Mouse (Mus musculus) CH12.LX (cell line): Measurements from ENCODE around the gene Pip5k1b. TPM values are rescaled to one million over a fixed set of nuclear protein-coding genes. Genes with fewer than 3 reads are reported as not detected.

Experiments used
- DNase-seq: peaks from one replicate; pipeline ENCODE4 v3.0.0-alpha.2; 2013; ENCODE audit errors: extremely low read depth
- H3K27ac ChIP-seq: 2 replicates; pipeline ENCODE4 v1.5.1; 2012; ENCODE audit warnings: low read depth, mild to moderate bottlenecking, control low read depth, moderate library complexity; ENCODE audit not compliant: insufficient read depth
- H3K27me3 ChIP-seq: replicated peaks from 2 replicates; pipeline ENCODE3; 2012; ENCODE audit warnings: inconsistent platforms
- H3K36me3 ChIP-seq, 2 experiments: replicated peaks in 1 of 2; 2 replicates each; pipeline versions ENCODE3 to v1.6.1; 2012; ENCODE audit warnings: inconsistent platforms in 1 of 2, low read length in 1 of 2, mild to moderate bottlenecking in 1 of 2, mixed read lengths in 1 of 2, moderate library complexity in 1 of 2; ENCODE audit not compliant: control insufficient read depth in 1 of 2, insufficient read depth in 1 of 2
- H3K4me1 ChIP-seq, 2 experiments: 2 replicates each; pipeline ENCODE4 v1.6.1; 2012; ENCODE audit warnings: inconsistent platforms in 1 of 2, moderate library complexity in 1 of 2; ENCODE audit not compliant: insufficient read depth in 2 of 2, control insufficient read depth in 1 of 2
- H3K4me2 ChIP-seq: 2 replicates; pipeline ENCODE4 v1.6.1; 2012; ENCODE audit warnings: low read depth, mild to moderate bottlenecking, control low read depth; ENCODE audit not compliant: poor library complexity, insufficient read depth, severe bottlenecking
- H3K4me3 ChIP-seq, 3 experiments: fragments of 150-350 bp in 1 of 3; sonication (generic) in 1 of 3; replicated peaks in 1 of 3; 2 replicates each; pipeline versions ENCODE3 to v1.5.1; 2011 to 2012; ENCODE audit warnings: low read depth in 2 of 3, low read length in 2 of 3, mild to moderate bottlenecking in 2 of 3, moderate library complexity in 2 of 3, control low read depth in 1 of 3, improper control_type of control experiment in 1 of 3, inconsistent platforms in 1 of 3, mixed read lengths in 1 of 3; ENCODE audit not compliant: poor library complexity in 1 of 3
- H3K79me2 ChIP-seq: replicated peaks from 2 replicates; pipeline ENCODE4 v1.6.1; 2012; ENCODE audit warnings: mild to moderate bottlenecking, moderate library complexity; ENCODE audit not compliant: control insufficient read depth, poor library complexity, insufficient read depth, severe bottlenecking; ENCODE audit errors: extremely low read depth
- H3K9ac ChIP-seq: 2 replicates; pipeline ENCODE4 v1.6.1; 2012; ENCODE audit warnings: low read depth, mild to moderate bottlenecking, control low read depth, moderate library complexity; ENCODE audit not compliant: insufficient read depth
- H3K9me3 ChIP-seq: replicated peaks from 2 replicates; pipeline ENCODE3; 2012; ENCODE audit warnings: low read length, inconsistent platforms, mixed read lengths
- BHLHE40 ChIP-seq: IDR thresholded peaks from 2 replicates; pipeline ENCODE4 v1.6.1; 2011; ENCODE audit warnings: mild to moderate bottlenecking, low read depth, low read length, improper control_type of control experiment
- CHD1 ChIP-seq: IDR thresholded peaks from 2 replicates; pipeline ENCODE4 v1.6.1; 2012; ENCODE audit warnings: low read depth, low read length, improper control_type of control experiment, inconsistent platforms
- CHD2 ChIP-seq: IDR thresholded peaks from 2 replicates; pipeline ENCODE4 v1.6.1; 2011; ENCODE audit warnings: low read length, improper control_type of control experiment
- E2F4 ChIP-seq: IDR thresholded peaks from 2 replicates; pipeline ENCODE4 v1.6.1; 2011; ENCODE audit warnings: low read depth, low read length, improper control_type of control experiment; ENCODE audit not compliant: insufficient replicate concordance
- ELF1 ChIP-seq: IDR thresholded peaks from 2 replicates; pipeline ENCODE4 v1.6.1; 2014; ENCODE audit warnings: low read depth, mild to moderate bottlenecking, inconsistent platforms, low read length, improper control_type of control experiment
- EP300 ChIP-seq: IDR thresholded peaks from 2 replicates; pipeline ENCODE4 v1.6.1; 2011; ENCODE audit warnings: low read length, improper control_type of control experiment
- ETS1 ChIP-seq: conservative IDR thresholded peaks from 2 replicates; pipeline ENCODE4 v1.6.1; 2012; ENCODE audit warnings: low read depth, mild to moderate bottlenecking, inconsistent platforms, low read length, improper control_type of control experiment, moderate library complexity
- GABPA ChIP-seq: IDR thresholded peaks from 2 replicates; pipeline ENCODE4 v1.6.1; 2012; ENCODE audit warnings: low read depth, low read length, improper control_type of control experiment, inconsistent platforms; ENCODE audit not compliant: insufficient replicate concordance
- HCFC1 ChIP-seq: IDR thresholded peaks from 2 replicates; pipeline ENCODE4 v1.6.1; 2012; ENCODE audit warnings: low read depth, mild to moderate bottlenecking, inconsistent platforms, low read length, improper control_type of control experiment
- JUND ChIP-seq: conservative IDR thresholded peaks from 2 replicates; pipeline ENCODE4 v1.6.1; 2011; ENCODE audit warnings: low read depth, low read length, improper control_type of control experiment
- MAFK ChIP-seq: IDR thresholded peaks from 2 replicates; pipeline ENCODE4 v1.6.1; 2011; ENCODE audit warnings: low read length, improper control_type of control experiment; ENCODE audit not compliant: insufficient replicate concordance
- MAX ChIP-seq: IDR thresholded peaks from 2 replicates; pipeline ENCODE4 v1.6.1; 2011; ENCODE audit warnings: low read length, improper control_type of control experiment
- MAZ ChIP-seq: IDR thresholded peaks from 2 replicates; pipeline ENCODE4 v1.6.1; 2012; ENCODE audit warnings: low read depth, mild to moderate bottlenecking, inconsistent platforms, low read length, improper control_type of control experiment, moderate library complexity
- MEF2A ChIP-seq: IDR thresholded peaks from 2 replicates; pipeline ENCODE4 v1.6.1; 2014; ENCODE audit warnings: low read depth, mild to moderate bottlenecking, inconsistent platforms, low read length, improper control_type of control experiment, borderline replicate concordance
- MYC ChIP-seq: IDR thresholded peaks from 2 replicates; pipeline ENCODE4 v1.6.1; 2011; ENCODE audit warnings: low read depth, mild to moderate bottlenecking, improper control_type of control experiment, low read length
- NELFE ChIP-seq: IDR thresholded peaks from 2 replicates; pipeline ENCODE4 v1.6.1; 2011; ENCODE audit warnings: low read depth, low read length, improper control_type of control experiment
- NRF1 ChIP-seq: IDR thresholded peaks from 2 replicates; pipeline ENCODE4 v1.6.1; 2014; ENCODE audit warnings: low read depth, mild to moderate bottlenecking, inconsistent platforms, low read length, improper control_type of control experiment, moderate library complexity
- POLR2A ChIP-seq: IDR thresholded peaks from 2 replicates; pipeline ENCODE4 v1.6.1; 2011; ENCODE audit warnings: low read depth, mild to moderate bottlenecking, improper control_type of control experiment, low read length
- SIN3A ChIP-seq: IDR thresholded peaks from 2 replicates; pipeline ENCODE4 v1.6.1; 2012; ENCODE audit warnings: low read length, improper control_type of control experiment, inconsistent platforms
- TBP ChIP-seq: conservative IDR thresholded peaks from 2 replicates; pipeline ENCODE4 v1.6.1; 2011; ENCODE audit warnings: low read depth, low read length, improper control_type of control experiment
- TCF12 ChIP-seq: IDR thresholded peaks from 2 replicates; pipeline ENCODE4 v1.6.1; 2014; ENCODE audit warnings: low read depth, mild to moderate bottlenecking, inconsistent platforms, low read length, improper control_type of control experiment
- UBTF ChIP-seq: IDR thresholded peaks from 2 replicates; pipeline ENCODE4 v1.6.1; 2012; ENCODE audit warnings: low read depth, mild to moderate bottlenecking, inconsistent platforms, low read length, improper control_type of control experiment, moderate library complexity
- USF2 ChIP-seq: conservative IDR thresholded peaks from 2 replicates; pipeline ENCODE4 v1.6.1; 2011; ENCODE audit warnings: low read depth, low read length, improper control_type of control experiment
- ZKSCAN1 ChIP-seq: IDR thresholded peaks from 2 replicates; pipeline ENCODE4 v1.6.1; 2012; ENCODE audit warnings: low read depth, inconsistent platforms, low read length, improper control_type of control experiment, borderline replicate concordance
- ZNF384 ChIP-seq: IDR thresholded peaks from 2 replicates; pipeline ENCODE4 v1.6.1; 2012; ENCODE audit warnings: low read depth, low read length, improper control_type of control experiment, inconsistent platforms
- dilution Hi-C: fragments of 300-500 bp; cut with MboI; formaldehyde crosslinking; loops from 2 replicates; pipeline ENCODE4 v1.14.3; 2020; ENCODE audit warnings: low sequenced_read_pairs; ENCODE audit not compliant: extremely low pct_unique_long_range_greater_than_20kb, extremely low pct_ligation_motif_present
- in situ Hi-C: fragments of 300-500 bp; cut with MboI; formaldehyde crosslinking; loops from 3 replicates; pipeline ENCODE4 v1.14.3; 2019; ENCODE audit warnings: low sequenced_read_pairs, low pct_ligation_motif_present, low pct_unique_long_range_greater_than_20kb, mixed read lengths
- polyA plus RNA-seq: library from polyadenylated mRNA; unstranded; fragments of >175 nt; gene quantifications from 2 replicates; pipeline ENCODE4 v1.2.1, GENCODE M21; 2012; ENCODE audit warnings: low read depth; ENCODE audit not compliant: insufficient read length
- total RNA-seq, 2 experiments: library from RNA; depleted of rRNA; stranded (reverse); fragments of 300-350 nt in 1 of 2; fragments of >200 nt in 1 of 2; gene quantifications; 2 replicates each; pipeline ENCODE4 v1.2.3; 2012 to 2014

Gene Pip5k1b
- total and polyA plus RNA-seq, 3 experiments: 1.7 to 2.9 (median 2.0) TPM

GRCm38 (mm10) chr19:24538181-24538580 is 17.5 kb downstream of the Pip5k1b start:
- H3K27me3 ChIP-seq: no peaks in the 10 kb centered on the region
- no peak for DNase-seq
- no peak overlapping the region for H3K4me3 ChIP-seq
- no peaks in the 10 kb centered on the region for H3K36me3 ChIP-seq
- no peak for TF ChIP-seq POLR2A
- TF ChIP-seq NRF1: no peak
- no peak for TF ChIP-seq TBP
- TF ChIP-seq JUND: no peak
- no peak for TF ChIP-seq MAZ
- TF ChIP-seq MAX: no peak
- TF ChIP-seq HCFC1: no peak
- no peak for TF ChIP-seq GABPA
- H3K27ac ChIP-seq: no peak overlapping the region
- no peaks in the 10 kb centered on the region for H3K79me2 ChIP-seq
- H3K4me2 ChIP-seq: no peak overlapping the region
- in situ Hi-C loops (no loop called here), dilution Hi-C loops (no loop called here)
- no peaks in the 10 kb centered on the region for H3K9me3 ChIP-seq
- H3K4me1 ChIP-seq: no peaks in the 10 kb centered on the region
- H3K9ac ChIP-seq: no peak overlapping the region

- H3K9ac ChIP-seq: no peak overlapping the region
- no peaks in the 10 kb centered on the region for H3K27me3 ChIP-seq
- dilution Hi-C loops: no loop called here
- in situ Hi-C loops: no loop called here
- no peaks in the 10 kb centered on the region for H3K9me3 ChIP-seq
- H3K36me3 ChIP-seq: no peaks in the 10 kb centered on the region
- no peak for TF ChIP-seq EP300
- no peak for TF ChIP-seq CHD2
- TF ChIP-seq NRF1: no peak
- TF ChIP-seq UBTF: no peak
- TF ChIP-seq USF2: no peak
- TF ChIP-seq ELF1: no peak
- no peak for TF ChIP-seq ZKSCAN1
- no peak for TF ChIP-seq SIN3A
- TF ChIP-seq MYC: no peak
- TF ChIP-seq NELFE: no peak
- no peak for TF ChIP-seq MAZ
- TF ChIP-seq TBP: no peak
- no peak for TF ChIP-seq ZNF384
- TF ChIP-seq MAFK: no peak
- no peak for TF ChIP-seq E2F4
- no peak for TF ChIP-seq BHLHE40
- TF ChIP-seq MEF2A: no peak
- no peak for TF ChIP-seq CHD1
- no peak for TF ChIP-seq ETS1
- TF ChIP-seq TCF12: no peak
- no peaks in the 10 kb centered on the region for H3K79me2 ChIP-seq
- H3K27ac ChIP-seq: no peak overlapping the region
- DNase-seq: no peak
- H3K4me1 ChIP-seq: no peaks in the 10 kb centered on the region
- no peak overlapping the region for H3K4me3 ChIP-seq
- no peak overlapping the region for H3K4me2 ChIP-seq
Measured at GRCm38 (mm10) chr19:24537691-24538090, 18.0 kb downstream of the Pip5k1b start.
